Mouse (Mus musculus) stomach, embryonic 14.5 days (tissue): ENCODE results near the gene Apbb1ip. TPM values are rescaled to one million over a fixed set of nuclear protein-coding genes. Genes with fewer than 3 reads are reported as not detected.
A peak's percentile ranks its signal among the peaks of the same experiment; 100 is the strongest.

Source experiments
- ATAC-seq: fragments of 200-750 bp; cut with Nextera tagmentation; 2 replicates; pipeline ENCODE4 v1.8.0; 2017; ENCODE audit warnings: low read depth, moderate TSS enrichment; ENCODE audit not compliant: insufficient number of reproducible peaks, insufficient read depth, low FRiP score
- H3K27ac ChIP-seq: fragments of 300-500 bp; sonication (generic); 2 replicates; pipeline ENCODE4 v1.5.1; 2014; ENCODE audit warnings: mild to moderate bottlenecking, low read length, moderate library complexity, mixed read lengths
- H3K27me3 ChIP-seq: fragments of 300-500 bp; sonication (generic); 2 replicates; pipeline ENCODE4 v1.6.1; 2014; ENCODE audit warnings: low read length, control low read depth, mixed read lengths; ENCODE audit not compliant: control insufficient read depth, insufficient read depth
- H3K36me3 ChIP-seq: fragments of 300-500 bp; sonication (generic); 2 replicates; pipeline ENCODE4 v1.6.1; 2014; ENCODE audit warnings: mild to moderate bottlenecking, control low read depth, low read length, moderate library complexity, mixed read lengths; ENCODE audit not compliant: control insufficient read depth, insufficient read depth
- H3K4me1 ChIP-seq: fragments of 300-500 bp; sonication (generic); 2 replicates; pipeline ENCODE4 v1.6.1; 2014; ENCODE audit warnings: low read length, control low read depth, mixed read lengths; ENCODE audit not compliant: control insufficient read depth, insufficient read depth
- H3K4me2 ChIP-seq: fragments of 300-500 bp; sonication (generic); replicated peaks from 2 replicates; pipeline ENCODE4 v1.6.1; 2014; ENCODE audit warnings: low read depth, low read length, control low read depth
- H3K4me3 ChIP-seq: fragments of 300-500 bp; sonication (generic); 2 replicates; pipeline ENCODE4 v1.5.1; 2014; ENCODE audit warnings: low read depth, low read length, control low read depth
- H3K9ac ChIP-seq: fragments of 300-500 bp; sonication (generic); replicated peaks from 2 replicates; pipeline ENCODE4 v1.6.1; 2014; ENCODE audit warnings: low read depth, mild to moderate bottlenecking, control low read depth, low read length, moderate library complexity, mixed read lengths
- H3K9me3 ChIP-seq: fragments of 300-500 bp; sonication (generic); 2 replicates; pipeline ENCODE4 v1.6.1; 2016; ENCODE audit warnings: low read depth, low read length, control low read depth; ENCODE audit not compliant: control insufficient read depth
- WGBS: fragments of 180-500 bp; shearing (Covaris S2); extraction: QIAGEN DNeasy Blood & Tissue Kit; methylation state at CpG from one replicate; pipeline ENCODE4 v1.1.7; 2014; 5-methylcytosine and 5-hydroxymethylcytosine counted together
- polyA plus RNA-seq: library from polyadenylated mRNA; unstranded; fragments of >200 nt; fragmentation: Nextera tagmentation; extraction: Ambion mirVana; gene quantifications from 2 replicates; pipeline ENCODE4 v1.2.1, GENCODE M21; 2014

The Apbb1ip gene
- polyA plus RNA-seq, 1 experiment from 2014 or later: 2.3 TPM

- Histone ChIP-seq H3K4me1 (no peaks in the 10 kb centered on the region), H3K9ac (no peak overlapping the region), H3K4me3 (no peak overlapping the region), H3K4me2 (no peak overlapping the region), H3K27me3 (no peaks in the 10 kb centered on the region), H3K27ac (no peak overlapping the region), H3K9me3 (no peaks in the 10 kb centered on the region), H3K36me3 (no peaks in the 10 kb centered on the region)
- ATAC-seq: no peak
These were observed 27.1 kb upstream of the Apbb1ip start for GRCm38 (mm10) chr2:22746785-22747184.

- no peak overlapping the region for H3K4me2 ChIP-seq
- H3K9me3 ChIP-seq: no peaks in the 10 kb centered on the region
- no peak overlapping the region for H3K9ac ChIP-seq
- H3K4me1 ChIP-seq: no peaks in the 10 kb centered on the region
- H3K36me3 ChIP-seq: no peaks in the 10 kb centered on the region
- H3K27me3 ChIP-seq: no peaks in the 10 kb centered on the region
- H3K4me3 ChIP-seq: no peak overlapping the region
- H3K27ac ChIP-seq: no peak overlapping the region
- ATAC-seq: no peak
These were observed 26.0 kb upstream of the Apbb1ip start for GRCm38 (mm10) chr2:22747941-22748340.

DNA sequence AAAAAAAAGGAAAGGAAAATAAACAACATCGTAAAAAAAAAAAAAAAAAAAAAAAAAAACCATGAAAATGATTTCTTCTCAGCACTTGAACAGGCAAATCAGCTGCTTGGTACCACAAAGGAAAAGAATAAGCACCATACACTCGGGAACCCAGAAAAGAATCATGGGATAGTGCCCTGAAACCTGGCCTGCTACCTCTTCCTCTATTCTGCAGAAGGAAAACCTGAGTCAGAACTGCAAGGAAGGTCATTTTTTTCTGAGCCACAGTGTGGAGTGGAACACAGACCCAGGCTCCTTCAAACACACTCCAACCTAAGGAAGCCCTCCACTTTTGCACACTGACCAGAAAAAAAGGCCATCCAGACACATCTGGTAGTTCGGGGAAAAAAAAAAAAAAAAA is 24.1 kb upstream of the Apbb1ip start:
- Histone ChIP-seq H3K36me3 (no peaks in the 10 kb centered on the region), H3K4me3 (no peak overlapping the region)
- WGBS: 86% methylated on average over 3 of the region's 3 CpGs

DNA sequence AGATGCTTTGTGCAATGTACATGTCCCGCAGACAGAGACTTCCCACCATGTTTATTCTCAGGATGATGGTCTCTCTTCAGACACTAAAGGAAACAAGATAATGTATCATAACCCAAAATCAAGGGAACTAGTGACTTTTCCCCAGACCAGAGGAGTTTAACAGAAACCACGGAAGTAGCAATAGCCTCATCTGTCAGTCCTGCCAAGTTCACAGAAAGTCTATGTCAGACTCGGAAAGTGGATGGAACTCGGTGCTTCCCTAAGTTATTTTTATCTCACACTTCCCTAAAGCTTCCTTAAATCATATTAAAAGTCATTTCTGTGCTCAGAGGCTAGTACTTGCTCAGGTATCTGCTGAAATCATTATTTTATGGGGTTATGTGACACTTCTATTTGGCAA is 21.4 kb upstream of the Apbb1ip start:
- no peak overlapping the region for H3K4me3 ChIP-seq
- no peaks in the 10 kb centered on the region for H3K4me1 ChIP-seq
- no peaks in the 10 kb centered on the region for H3K9me3 ChIP-seq
- whole genome bisulfite sequencing: 66% methylated on average over 4 of the region's 4 CpGs
- ATAC-seq: no peak
- no peak overlapping the region for H3K27ac ChIP-seq
- no peak overlapping the region for H3K9ac ChIP-seq
- H3K4me2 ChIP-seq: no peak overlapping the region
- H3K27me3 ChIP-seq: no peaks in the 10 kb centered on the region
- no peaks in the 10 kb centered on the region for H3K36me3 ChIP-seq

More for the DNA sequence above, 24.1 kb upstream of the Apbb1ip start:
- no peaks in the 10 kb centered on the region for H3K27me3 ChIP-seq
- ATAC-seq: no peak
- no peak overlapping the region for H3K9ac ChIP-seq
- H3K4me1 ChIP-seq: no peaks in the 10 kb centered on the region
- no peaks in the 10 kb centered on the region for H3K9me3 ChIP-seq
- H3K27ac ChIP-seq: no peak overlapping the region
- no peak overlapping the region for H3K4me2 ChIP-seq

GRCm38 (mm10) chr2:22753461-22754075 is 20.3 kb upstream of the Apbb1ip start:
- Histone ChIP-seq H3K27ac (no peak overlapping the region), H3K27me3 (no peaks in the 10 kb centered on the region), H3K36me3 (no peaks in the 10 kb centered on the region), H3K4me1 (no peaks in the 10 kb centered on the region), H3K4me2 (no peak overlapping the region), H3K4me3 (no peak overlapping the region), H3K9ac (no peak overlapping the region), H3K9me3 (no peaks in the 10 kb centered on the region)
- ATAC-seq: no peak
- 71% methylated on average over 2 of the region's 2 CpGs for WGBS

- H3K4me3 ChIP-seq: no peak overlapping the region
- H3K9me3 ChIP-seq: no peaks in the 10 kb centered on the region
- H3K27ac ChIP-seq: no peak overlapping the region
- H3K4me1 ChIP-seq: no peaks in the 10 kb centered on the region
- no peak for ATAC-seq
- no peak overlapping the region for H3K9ac ChIP-seq
- no peaks in the 10 kb centered on the region for H3K36me3 ChIP-seq
- 63% methylated on average over 4 of the region's 4 CpGs for WGBS
- H3K27me3 ChIP-seq: no peaks in the 10 kb centered on the region
- no peak overlapping the region for H3K4me2 ChIP-seq
These were observed 19.6 kb upstream of the Apbb1ip start for GRCm38 (mm10) chr2:22754222-22754824.

DNA sequence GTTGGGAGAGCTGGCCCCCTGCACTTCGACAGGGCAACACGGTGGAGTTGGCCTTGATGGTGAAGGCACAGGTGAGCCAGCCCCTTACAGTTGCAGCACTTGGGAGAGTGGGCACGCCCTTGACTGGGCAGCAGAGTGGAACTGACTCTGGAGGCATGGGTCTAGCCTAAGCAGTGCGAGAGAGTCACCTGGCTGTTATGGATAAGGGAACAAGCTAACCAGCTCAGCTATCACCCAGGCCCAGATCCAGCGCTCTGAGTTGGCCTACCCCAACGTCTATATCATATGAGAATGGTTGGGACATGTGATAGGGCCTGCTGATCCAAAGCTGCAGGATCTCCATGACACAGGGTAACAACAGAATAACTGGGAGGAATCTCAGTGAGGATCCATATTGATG is 18.3 kb upstream of the Apbb1ip start:
- ATAC-seq: 0 out of 2 replicates have a peak, but pooled peaks have one; percentile 53
- no peak overlapping the region for H3K4me3 ChIP-seq
- no peak overlapping the region for H3K4me2 ChIP-seq
- no peak overlapping the region for H3K27ac ChIP-seq
- no peaks in the 10 kb centered on the region for H3K27me3 ChIP-seq
- no peaks in the 10 kb centered on the region for H3K9me3 ChIP-seq
- 75% methylated on average over 6 of the region's 6 CpGs for WGBS
- H3K4me1 ChIP-seq: no peaks in the 10 kb centered on the region
- no peaks in the 10 kb centered on the region for H3K36me3 ChIP-seq
- H3K9ac ChIP-seq: no peak overlapping the region

- H3K4me2 ChIP-seq: no peak overlapping the region
- 42% methylated on average over 6 of the region's 6 CpGs for WGBS
- no peaks in the 10 kb centered on the region for H3K36me3 ChIP-seq
- no peaks in the 10 kb centered on the region for H3K27me3 ChIP-seq
- ATAC-seq: no peak
- H3K27ac ChIP-seq: no peak overlapping the region
- H3K9me3 ChIP-seq: no peaks in the 10 kb centered on the region
- H3K4me1 ChIP-seq: no peaks in the 10 kb centered on the region
- H3K9ac ChIP-seq: no peak overlapping the region
- H3K4me3 ChIP-seq: no peak overlapping the region
These were observed 15.5 kb upstream of the Apbb1ip start for GRCm38 (mm10) chr2:22758310-22758972.
